Comparison of ENCODE assay signal across 21 mouse cellular contexts in genomic region chr3:130620517-130621146, GRCm38 (mm10). TPM values are rescaled to one million over a fixed set of nuclear protein-coding genes. Genes with fewer than 3 reads are reported as not detected.
DNase-seq lines count a peak whose midpoint lies in the region; ATAC-seq lines count a peak whose summit lies in the region.
"Had no signal": no experiment of that assay in that cellular context is flagged by ENCODE, and none has a peak within 500 bp of the region (broad histone marks: within the 10 kb centered on the region; RNA-seq: fewer than 3 reads in every experiment).

No protein-coding gene starts in this region.

- peaks cover 8% of the 10 kb centered on the region; the same call in 1 of the 2 replicates for H3K4me1 ChIP-seq in forebrain, embryonic 15.5 days
- peaks cover 7% of the 10 kb centered on the region for H3K4me1 ChIP-seq in forebrain, embryonic 12.5 days

- no peaks in the 10 kb centered on the region for H3K9me3 ChIP-seq in forebrain, embryonic 15.5 days
- no peaks in the 10 kb centered on the region for H3K9me3 ChIP-seq in forebrain, embryonic 12.5 days
- H3K9me3 ChIP-seq: embryonic facial prominence, embryonic 15.5 days; midbrain, embryonic 12.5 days; neural tube, embryonic 12.5 days had no signal

- peak; percentile 35 to 40 for DNase-seq in right cerebral cortex, adult 2 months (ENCODE audit: low spot score in 2 of 2)
- DNase-seq in right cerebral cortex, postnatal 10 days (ENCODE audit: low spot score in 2 of 2) = no peak
- DNase-seq in forelimb bud, embryonic 11.5 days (ENCODE audit: low read depth, low spot score) = peak; percentile 52
- peak; percentile 50 for DNase-seq in retina, postnatal 1 day
- DNase-seq in heart, adult 18-20 months = no peak
- DNase-seq in adrenal gland, adult (ENCODE audit: inconsistent age in 2 of 2, low spot score in 1 of 2) = no peak
- DNase-seq: cerebellum, postnatal 25 days; gastrocnemius, postnatal 25 days; kidney, adult 8-10 months; kidney, postnatal 25 days; liver; thymus, postnatal 25 days had no signal

- 0 out of 2 replicates have a peak overlapping the region, but pooled peaks have one; percentile 7 for H3K4me2 ChIP-seq in forebrain, embryonic 15.5 days (replicated peaks)
- H3K4me2 ChIP-seq in forebrain, embryonic 12.5 days = no peak overlapping the region
- H3K4me2 ChIP-seq: embryonic facial prominence, embryonic 15.5 days; midbrain, embryonic 12.5 days; neural tube, embryonic 12.5 days had no signal

- 54% methylated on average over 12 of the region's 12 CpGs for whole genome bisulfite sequencing in forebrain, embryonic 15.5 days
- WGBS in forebrain, embryonic 12.5 days = 63% methylated on average over 12 of the region's 12 CpGs

- H3K9ac ChIP-seq in forebrain, embryonic 15.5 days (replicated peaks) = no peak overlapping the region
- no peak overlapping the region for H3K9ac ChIP-seq in forebrain, embryonic 12.5 days
- H3K9ac ChIP-seq: embryonic facial prominence, embryonic 15.5 days; midbrain, embryonic 12.5 days; neural tube, embryonic 12.5 days had no signal

- no peaks in the 10 kb centered on the region for H3K36me3 ChIP-seq in forebrain, embryonic 15.5 days
- H3K36me3 ChIP-seq in forebrain, embryonic 12.5 days (replicated peaks) = no peaks in the 10 kb centered on the region
- H3K36me3 ChIP-seq: embryonic facial prominence, embryonic 15.5 days; midbrain, embryonic 12.5 days; neural tube, embryonic 12.5 days had no signal

- no peaks in the 10 kb centered on the region for H3K27me3 ChIP-seq in forebrain, embryonic 15.5 days
- no peaks in the 10 kb centered on the region; the same call in none of the 2 replicates for H3K27me3 ChIP-seq in forebrain, embryonic 12.5 days
- H3K27me3 ChIP-seq: neural tube, embryonic 12.5 days had no signal

- no peak for ATAC-seq in forebrain, embryonic 15.5 days (replicated peaks)
- ATAC-seq in forebrain, embryonic 12.5 days (ENCODE audit: low FRiP score) = no peak
- ATAC-seq: lung, postnatal 0 days had no signal

- no peak overlapping the region for H3K27ac ChIP-seq in forebrain, embryonic 15.5 days (replicated peaks)
- H3K27ac ChIP-seq in forebrain, embryonic 12.5 days = no peak overlapping the region
- H3K27ac ChIP-seq: embryonic facial prominence, embryonic 15.5 days; midbrain, embryonic 12.5 days; neural tube, embryonic 12.5 days; stomach, postnatal 0 days had no signal

- no peak overlapping the region for H3K4me3 ChIP-seq in forebrain, embryonic 15.5 days
- H3K4me3 ChIP-seq in forebrain, embryonic 12.5 days (replicated peaks) = no peak overlapping the region
- H3K4me3 ChIP-seq: embryonic facial prominence, embryonic 15.5 days; midbrain, embryonic 12.5 days; neural tube, embryonic 12.5 days had no signal

RNA-seq across cellular contexts. Expression of gene Etnppl, which starts 3.4 kb away (rescaled TPM):
- polyA plus RNA-seq in forebrain, embryonic 15.5 days (2015; fragmentation: Nextera tagmentation; extraction: Ambion mirVana) = not detected in 2 replicates
- not detected in 2 replicates for polyA plus RNA-seq in forebrain, embryonic 12.5 days (2016; fragmentation: Nextera tagmentation; extraction: Ambion mirVana)
- total RNA-seq in heart, adult 18-20 months (2021) = not detected
- total RNA-seq: gastrocnemius, postnatal 25 days had no signal
- polyA plus RNA-seq: heart, postnatal 0 days; hindbrain, embryonic 11.5 days; lung, postnatal 0 days had no signal

Comparison
In these comparisons a context has a peak if more than half of its experiments do, and no peak if none do; other contexts are left out.
1. DNase-seq: peak in right cerebral cortex, adult 2 months (2 of 2), forelimb bud, embryonic 11.5 days (single experiment) and retina, postnatal 1 day (single experiment); none in right cerebral cortex, postnatal 10 days (0 of 2), heart, adult 18-20 months (0 of 2) and adrenal gland, adult (0 of 2).